Mouse (Mus musculus) CH12.LX (cell line): ENCODE measurements at regions not wholly inside any gene's neighbourhood (a gene's known extent, or its start where the extent isn't known, plus 50 kb on each side); places are given as distances from the start of the nearest gene placed in this dataset.

Experiments
- DNase-seq: peaks from one replicate; pipeline ENCODE4 v3.0.0-alpha.2; 2013; ENCODE audit errors: extremely low read depth
- H3K27ac ChIP-seq: 2 replicates; pipeline ENCODE4 v1.5.1; 2012; ENCODE audit warnings: low read depth, mild to moderate bottlenecking, control low read depth, moderate library complexity; ENCODE audit not compliant: insufficient read depth
- H3K27me3 ChIP-seq: replicated peaks from 2 replicates; pipeline ENCODE3; 2012; ENCODE audit warnings: inconsistent platforms
- H3K36me3 ChIP-seq, 2 experiments: replicated peaks in 1 of 2; 2 replicates each; pipeline versions ENCODE3 to v1.6.1; 2012; ENCODE audit warnings: inconsistent platforms in 1 of 2, low read length in 1 of 2, mild to moderate bottlenecking in 1 of 2, mixed read lengths in 1 of 2, moderate library complexity in 1 of 2; ENCODE audit not compliant: control insufficient read depth in 1 of 2, insufficient read depth in 1 of 2
- H3K4me1 ChIP-seq, 2 experiments: 2 replicates each; pipeline ENCODE4 v1.6.1; 2012; ENCODE audit warnings: inconsistent platforms in 1 of 2, moderate library complexity in 1 of 2; ENCODE audit not compliant: insufficient read depth in 2 of 2, control insufficient read depth in 1 of 2
- H3K4me2 ChIP-seq: 2 replicates; pipeline ENCODE4 v1.6.1; 2012; ENCODE audit warnings: low read depth, mild to moderate bottlenecking, control low read depth; ENCODE audit not compliant: poor library complexity, insufficient read depth, severe bottlenecking
- H3K4me3 ChIP-seq, 3 experiments: fragments of 150-350 bp in 1 of 3; sonication (generic) in 1 of 3; replicated peaks in 1 of 3; 2 replicates each; pipeline versions ENCODE3 to v1.5.1; 2011 to 2012; ENCODE audit warnings: low read depth in 2 of 3, low read length in 2 of 3, mild to moderate bottlenecking in 2 of 3, moderate library complexity in 2 of 3, control low read depth in 1 of 3, improper control_type of control experiment in 1 of 3, inconsistent platforms in 1 of 3, mixed read lengths in 1 of 3; ENCODE audit not compliant: poor library complexity in 1 of 3
- H3K79me2 ChIP-seq: replicated peaks from 2 replicates; pipeline ENCODE4 v1.6.1; 2012; ENCODE audit warnings: mild to moderate bottlenecking, moderate library complexity; ENCODE audit not compliant: control insufficient read depth, poor library complexity, insufficient read depth, severe bottlenecking; ENCODE audit errors: extremely low read depth
- H3K9ac ChIP-seq: 2 replicates; pipeline ENCODE4 v1.6.1; 2012; ENCODE audit warnings: low read depth, mild to moderate bottlenecking, control low read depth, moderate library complexity; ENCODE audit not compliant: insufficient read depth
- H3K9me3 ChIP-seq: replicated peaks from 2 replicates; pipeline ENCODE3; 2012; ENCODE audit warnings: low read length, inconsistent platforms, mixed read lengths
- BHLHE40 ChIP-seq: IDR thresholded peaks from 2 replicates; pipeline ENCODE4 v1.6.1; 2011; ENCODE audit warnings: mild to moderate bottlenecking, low read depth, low read length, improper control_type of control experiment
- CHD1 ChIP-seq: IDR thresholded peaks from 2 replicates; pipeline ENCODE4 v1.6.1; 2012; ENCODE audit warnings: low read depth, low read length, improper control_type of control experiment, inconsistent platforms
- CTCF ChIP-seq, 2 experiments: IDR thresholded peaks in 1 of 2; conservative IDR thresholded peaks in 1 of 2; 2 replicates each; pipeline ENCODE4 v1.5.1; 2011 to 2012; ENCODE audit warnings: low read depth in 2 of 2, low read length in 2 of 2, improper control_type of control experiment in 1 of 2, inconsistent platforms in 1 of 2, mild to moderate bottlenecking in 1 of 2, moderate library complexity in 1 of 2
- E2F4 ChIP-seq: IDR thresholded peaks from 2 replicates; pipeline ENCODE4 v1.6.1; 2011; ENCODE audit warnings: low read depth, low read length, improper control_type of control experiment; ENCODE audit not compliant: insufficient replicate concordance
- HCFC1 ChIP-seq: IDR thresholded peaks from 2 replicates; pipeline ENCODE4 v1.6.1; 2012; ENCODE audit warnings: low read depth, mild to moderate bottlenecking, inconsistent platforms, low read length, improper control_type of control experiment
- MAFK ChIP-seq: IDR thresholded peaks from 2 replicates; pipeline ENCODE4 v1.6.1; 2011; ENCODE audit warnings: low read length, improper control_type of control experiment; ENCODE audit not compliant: insufficient replicate concordance
- MAZ ChIP-seq: IDR thresholded peaks from 2 replicates; pipeline ENCODE4 v1.6.1; 2012; ENCODE audit warnings: low read depth, mild to moderate bottlenecking, inconsistent platforms, low read length, improper control_type of control experiment, moderate library complexity
- MEF2A ChIP-seq: IDR thresholded peaks from 2 replicates; pipeline ENCODE4 v1.6.1; 2014; ENCODE audit warnings: low read depth, mild to moderate bottlenecking, inconsistent platforms, low read length, improper control_type of control experiment, borderline replicate concordance
- NRF1 ChIP-seq: IDR thresholded peaks from 2 replicates; pipeline ENCODE4 v1.6.1; 2014; ENCODE audit warnings: low read depth, mild to moderate bottlenecking, inconsistent platforms, low read length, improper control_type of control experiment, moderate library complexity
- PAX5 ChIP-seq: IDR thresholded peaks from 2 replicates; pipeline ENCODE4 v1.6.1; 2012; ENCODE audit warnings: low read length, inconsistent platforms, mixed read lengths
- POLR2A ChIP-seq: IDR thresholded peaks from 2 replicates; pipeline ENCODE4 v1.6.1; 2011; ENCODE audit warnings: low read depth, mild to moderate bottlenecking, improper control_type of control experiment, low read length
- RAD21 ChIP-seq: IDR thresholded peaks from 2 replicates; pipeline ENCODE4 v1.6.1; 2011; ENCODE audit warnings: low read depth, mild to moderate bottlenecking, low read length, improper control_type of control experiment, moderate library complexity
- RCOR1 ChIP-seq: conservative IDR thresholded peaks from 2 replicates; pipeline ENCODE4 v1.6.1; 2012; ENCODE audit warnings: low read depth, mild to moderate bottlenecking, inconsistent platforms, low read length, improper control_type of control experiment
- SIN3A ChIP-seq: IDR thresholded peaks from 2 replicates; pipeline ENCODE4 v1.6.1; 2012; ENCODE audit warnings: low read length, improper control_type of control experiment, inconsistent platforms
- TBP ChIP-seq: conservative IDR thresholded peaks from 2 replicates; pipeline ENCODE4 v1.6.1; 2011; ENCODE audit warnings: low read depth, low read length, improper control_type of control experiment
- TCF12 ChIP-seq: IDR thresholded peaks from 2 replicates; pipeline ENCODE4 v1.6.1; 2014; ENCODE audit warnings: low read depth, mild to moderate bottlenecking, inconsistent platforms, low read length, improper control_type of control experiment
- UBTF ChIP-seq: IDR thresholded peaks from 2 replicates; pipeline ENCODE4 v1.6.1; 2012; ENCODE audit warnings: low read depth, mild to moderate bottlenecking, inconsistent platforms, low read length, improper control_type of control experiment, moderate library complexity
- USF1 ChIP-seq: IDR thresholded peaks from 2 replicates; pipeline ENCODE4 v1.6.1; 2014; ENCODE audit warnings: low read depth, mild to moderate bottlenecking, inconsistent platforms, low read length, improper control_type of control experiment
- USF2 ChIP-seq: conservative IDR thresholded peaks from 2 replicates; pipeline ENCODE4 v1.6.1; 2011; ENCODE audit warnings: low read depth, low read length, improper control_type of control experiment
- ZC3H11A ChIP-seq: IDR thresholded peaks from 2 replicates; pipeline ENCODE4 v1.6.1; 2012; ENCODE audit warnings: low read depth, mild to moderate bottlenecking, inconsistent platforms, low read length, improper control_type of control experiment
- ZMIZ1 ChIP-seq: IDR thresholded peaks from 2 replicates; pipeline ENCODE4 v1.6.1; 2012; ENCODE audit warnings: low read depth, mild to moderate bottlenecking, inconsistent platforms, low read length, improper control_type of control experiment
- ZNF384 ChIP-seq: IDR thresholded peaks from 2 replicates; pipeline ENCODE4 v1.6.1; 2012; ENCODE audit warnings: low read depth, low read length, improper control_type of control experiment, inconsistent platforms
- dilution Hi-C: fragments of 300-500 bp; cut with MboI; formaldehyde crosslinking; loops from 2 replicates; pipeline ENCODE4 v1.14.3; 2020; ENCODE audit warnings: low sequenced_read_pairs; ENCODE audit not compliant: extremely low pct_unique_long_range_greater_than_20kb, extremely low pct_ligation_motif_present
- in situ Hi-C: fragments of 300-500 bp; cut with MboI; formaldehyde crosslinking; loops from 3 replicates; pipeline ENCODE4 v1.14.3; 2019; ENCODE audit warnings: low sequenced_read_pairs, low pct_ligation_motif_present, low pct_unique_long_range_greater_than_20kb, mixed read lengths

DNA sequence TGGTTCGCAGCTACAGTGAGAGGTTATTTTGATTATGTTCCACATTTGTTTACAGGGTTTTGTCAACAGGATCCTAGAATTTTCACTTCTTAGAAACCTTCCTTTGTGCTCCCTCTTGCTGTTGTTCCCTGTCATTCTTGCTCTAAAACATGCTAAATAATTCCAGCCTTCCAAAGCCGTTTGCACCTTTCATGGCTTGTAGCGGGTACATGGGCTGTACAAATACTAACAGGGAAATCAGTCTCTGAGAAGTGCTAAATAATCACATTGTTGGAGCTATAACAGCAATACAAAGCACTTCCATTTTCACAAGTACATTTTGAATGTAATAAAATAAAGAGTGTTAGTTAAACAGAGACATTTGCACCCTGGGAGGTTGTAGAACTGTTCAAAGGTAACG is 268.8 kb upstream of the Acvr2a start:
- no peak for DNase-seq
- TF ChIP-seq ZMIZ1, result no peak
- no peak for TF ChIP-seq MAFK
- TF ChIP-seq RCOR1, result no peak
- no peak for TF ChIP-seq BHLHE40
- TF ChIP-seq RAD21, result no peak
- TF ChIP-seq SIN3A, result no peak
- TF ChIP-seq ZC3H11A, result no peak
- no peak for TF ChIP-seq USF2
- TF ChIP-seq UBTF, result no peak
- no peak for TF ChIP-seq CTCF (conservative IDR thresholded peaks at IDR 0.05 in 1 of 2, IDR thresholded peaks at IDR 0.05 in 1 of 2; ENCODE audit: low read depth in 2 of 2, low read length in 2 of 2)
- no peak for TF ChIP-seq ZNF384
- no peak overlapping the region for H3K4me2 ChIP-seq
- no peak overlapping the region for H3K4me3 ChIP-seq
- in situ Hi-C loops, result no loop called here
- no peak overlapping the region for H3K27ac ChIP-seq
- dilution Hi-C loops, result no loop called here
- H3K4me1 ChIP-seq, result no peaks in the 10 kb centered on the region
- no peaks in the 10 kb centered on the region for H3K36me3 ChIP-seq
- H3K9me3 ChIP-seq, result no peaks in the 10 kb centered on the region
- no peak overlapping the region for H3K9ac ChIP-seq
- H3K27me3 ChIP-seq, result no peaks in the 10 kb centered on the region
- H3K79me2 ChIP-seq, result no peaks in the 10 kb centered on the region

DNA sequence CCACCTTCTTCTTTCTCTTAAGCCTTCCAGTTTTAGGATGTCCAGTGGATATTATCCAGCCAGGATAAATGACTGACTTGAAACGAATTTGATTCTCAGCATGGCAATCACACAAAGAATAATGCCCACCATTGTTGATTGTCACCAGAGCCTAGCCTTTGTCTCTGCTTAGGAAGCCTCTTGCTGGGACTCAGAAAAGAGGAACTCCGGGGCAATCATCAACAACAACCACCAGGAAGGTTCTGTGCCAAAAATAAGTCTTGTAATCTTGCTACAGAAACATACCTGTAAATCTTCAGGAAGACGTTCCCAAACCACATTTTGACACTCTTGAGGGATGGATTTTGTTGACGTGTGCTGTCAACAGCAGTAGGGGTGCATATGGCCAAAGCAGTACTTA is 268.2 kb upstream of the Acvr2a start:
- Histone ChIP-seq H3K4me3 (no peak overlapping the region), H3K36me3 (no peaks in the 10 kb centered on the region), H3K27ac (no peak overlapping the region), H3K27me3 (no peaks in the 10 kb centered on the region), H3K79me2 (no peaks in the 10 kb centered on the region), H3K4me1 (no peaks in the 10 kb centered on the region), H3K9ac (no peak overlapping the region), H3K4me2 (no peak overlapping the region), H3K9me3 (no peaks in the 10 kb centered on the region)
- DNase-seq, result no peak
- dilution Hi-C loops, result no loop called here
- in situ Hi-C loops, result no loop called here
- TF ChIP-seq HCFC1 (no peak), PAX5 (no peak), MAZ (no peak), USF1 (no peak), CHD1 (no peak), MEF2A (no peak), ZMIZ1 (no peak), SIN3A (no peak), NRF1 (no peak), E2F4 (no peak), TCF12 (no peak), POLR2A (no peak), TBP (no peak)
